Mouse (Mus musculus) forebrain, embryonic 14.5 days (tissue): ENCODE results near the gene Serpinc1. TPM values are rescaled to one million over a fixed set of nuclear protein-coding genes. Genes with fewer than 3 reads are reported as not detected.

Source experiments
- polyA plus RNA-seq: library from polyadenylated mRNA; unstranded; fragments of >200 nt; fragmentation: Nextera tagmentation; extraction: Ambion mirVana; gene quantifications from 2 replicates; pipeline ENCODE4 v1.2.1, GENCODE M21; 2014

Serpinc1 gene
- polyA plus RNA-seq, 1 experiment from 2014 or later = 1.1 TPM

Other genes starting within 250 kb of the Serpinc1 start
- gene Rabgap1l, start 185.4 kb upstream of the Serpinc1 start, polyA plus RNA-seq = 25.6 and 35.8 TPM in 2 replicates
- 7.1 and 10.4 TPM in 2 replicates for gene Rc3h1, start 72.2 kb upstream of the Serpinc1 start, polyA plus RNA-seq
- 10.5 and 17.8 TPM in 2 replicates for gene Zbtb37, start 56.3 kb downstream of the Serpinc1 start, polyA plus RNA-seq
- gene Dars2, start 92.1 kb downstream of the Serpinc1 start, polyA plus RNA-seq = 38.4 and 41.3 TPM in 2 replicates
- 22.7 and 27.5 TPM in 2 replicates for gene Cenpl, start 92.1 kb downstream of the Serpinc1 start, polyA plus RNA-seq
- 17.2 and 17.7 TPM in 2 replicates for gene Klhl20, start 152.9 kb downstream of the Serpinc1 start, polyA plus RNA-seq
- 22.7 and 27.0 TPM in 2 replicates for gene Ankrd45, start 164.1 kb downstream of the Serpinc1 start, polyA plus RNA-seq
- gene Tex50, start 180.7 kb downstream of the Serpinc1 start, polyA plus RNA-seq = not detected in 2 replicates